35 mouse cellular contexts compared by ENCODE assay signal in genomic region chr4:72120050-72120449, GRCm38 (mm10).
"Had no signal": no experiment of that assay in that cellular context is flagged by ENCODE, and none has a peak within 500 bp of the region (broad histone marks: within the 10 kb centered on the region; RNA-seq: fewer than 3 reads in every experiment).

No protein-coding gene starts in this region.

- H3K9me3 ChIP-seq: heart, embryonic 10.5 days; heart, embryonic 12.5 days; heart, embryonic 13.5 days; heart, embryonic 15.5 days; hindbrain, embryonic 10.5 days; hindbrain, embryonic 12.5 days; hindbrain, embryonic 13.5 days; hindbrain, embryonic 15.5 days; intestine, embryonic 15.5 days; kidney, embryonic 15.5 days had no signal

- H3K27ac ChIP-seq: heart, embryonic 10.5 days; heart, embryonic 13.5 days; heart, embryonic 15.5 days; hindbrain, embryonic 10.5 days; hindbrain, embryonic 12.5 days; hindbrain, embryonic 13.5 days; hindbrain, embryonic 14.5 days; hindbrain, embryonic 15.5 days; hindbrain, postnatal 0 days; intestine, embryonic 15.5 days; kidney, embryonic 15.5 days; kidney, postnatal 0 days; layer of hippocampus, adult 2 months had no signal

- H3K4me3 ChIP-seq: heart, embryonic 10.5 days; heart, embryonic 12.5 days; heart, embryonic 13.5 days; heart, embryonic 15.5 days; hindbrain, embryonic 10.5 days; hindbrain, embryonic 12.5 days; hindbrain, embryonic 13.5 days; hindbrain, embryonic 15.5 days; intestine, embryonic 15.5 days; kidney, embryonic 15.5 days; layer of hippocampus, adult 2 months had no signal

- DNase-seq: heart, postnatal 10 days; heart, postnatal 14 days; heart, postnatal 36 days; heart, postnatal 4 days; kidney, adult 11 months; kidney, adult 18-20 months; kidney, adult 2 months; kidney, adult 8-10 months; kidney, adult 9 months; kidney, postnatal 10 days; kidney, postnatal 14 days; kidney, postnatal 25 days; kidney, postnatal 36 days; kidney, postnatal 4 days; layer of hippocampus, adult 9-11 months; layer of hippocampus, postnatal 36 days had no signal

- H3K4me1 ChIP-seq: heart, embryonic 15.5 days; hindbrain, embryonic 12.5 days; hindbrain, embryonic 13.5 days; hindbrain, embryonic 15.5 days; intestine, embryonic 15.5 days; kidney, embryonic 15.5 days had no signal

- H3K9ac ChIP-seq: heart, embryonic 12.5 days; heart, embryonic 13.5 days; heart, embryonic 15.5 days; hindbrain, embryonic 12.5 days; hindbrain, embryonic 13.5 days; hindbrain, embryonic 14.5 days; hindbrain, embryonic 15.5 days; intestine, embryonic 15.5 days; kidney, embryonic 15.5 days had no signal

- ATAC-seq: hindbrain, embryonic 16.5 days; hindbrain, postnatal 0 days; inflammation-experienced regulatory T-cells, adult 6 months; intestine, embryonic 15.5 days; intestine, embryonic 16.5 days; intestine, postnatal 0 days had no signal

- H3K27me3 ChIP-seq: heart, embryonic 12.5 days; heart, embryonic 13.5 days; heart, embryonic 15.5 days; hindbrain, embryonic 12.5 days; hindbrain, embryonic 13.5 days; hindbrain, embryonic 15.5 days; intestine, embryonic 15.5 days; kidney, embryonic 15.5 days had no signal

- H3K4me2 ChIP-seq: heart, embryonic 11.5 days; heart, embryonic 12.5 days; heart, embryonic 13.5 days; heart, embryonic 15.5 days; hindbrain, embryonic 12.5 days; hindbrain, embryonic 13.5 days; hindbrain, embryonic 14.5 days; hindbrain, embryonic 15.5 days; intestine, embryonic 15.5 days; kidney, embryonic 15.5 days had no signal
